Mouse (Mus musculus): ENCODE measurements around the gene Nop2. TPM values are rescaled to one million over a fixed set of nuclear protein-coding genes. Genes with fewer than 3 reads are reported as not detected.

The Nop2 gene
- polyA plus RNA-seq, 1 experiment: 21.5 TPM

DNA sequence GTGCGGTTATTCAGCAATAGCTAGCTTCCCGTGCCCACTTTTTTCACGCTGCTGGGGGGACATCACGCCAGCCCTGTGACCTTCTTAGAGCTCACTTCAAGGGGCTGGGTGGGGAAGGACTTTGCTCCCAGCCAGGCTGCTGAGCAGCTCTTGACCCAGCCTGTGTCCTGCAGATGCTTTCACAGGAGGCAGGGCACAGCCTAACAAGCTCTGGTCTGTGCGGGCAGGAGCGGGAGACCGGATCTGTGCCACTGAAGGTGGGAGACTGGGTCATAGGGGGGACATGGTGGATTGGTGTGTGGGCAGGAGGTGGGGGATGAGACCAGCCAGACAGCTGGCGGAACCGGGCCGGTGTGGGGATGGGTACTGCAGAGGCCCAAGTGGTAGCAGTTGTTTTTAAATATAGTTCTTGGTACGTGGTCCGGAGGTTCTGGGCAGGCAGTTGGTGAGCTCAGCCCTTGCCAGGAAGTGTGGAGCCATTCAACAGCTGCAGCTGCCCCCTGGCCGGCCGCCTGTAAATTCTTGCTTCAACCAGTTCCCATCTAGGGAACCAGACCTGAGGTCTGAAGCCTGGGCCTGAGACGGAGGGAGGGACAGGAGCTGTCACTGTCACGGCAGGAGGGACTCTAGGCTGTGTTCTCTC lies 17.3 kb downstream of the Nop2 start:
- Histone ChIP-seq H3K27ac (ENCODE audit: insufficient read depth, low read length) (peak overlapping the region; percentile 82), H3K4me1 (ENCODE audit: control insufficient read depth, insufficient read depth, low read length) (peaks cover 7% of the 10 kb centered on the region), H3K4me3 (ENCODE audit: insufficient read depth, low read length) (peak overlapping the region; percentile 80)
- TF ChIP-seq CTCF (IDR thresholded peaks at IDR 0.05; ENCODE audit: extremely low read depth, insufficient read depth, low read length): no peak
- no peak for TF ChIP-seq POLR2A (IDR thresholded peaks at IDR 0.05; ENCODE audit: extremely low read depth, insufficient read depth, low read length)

DNA sequence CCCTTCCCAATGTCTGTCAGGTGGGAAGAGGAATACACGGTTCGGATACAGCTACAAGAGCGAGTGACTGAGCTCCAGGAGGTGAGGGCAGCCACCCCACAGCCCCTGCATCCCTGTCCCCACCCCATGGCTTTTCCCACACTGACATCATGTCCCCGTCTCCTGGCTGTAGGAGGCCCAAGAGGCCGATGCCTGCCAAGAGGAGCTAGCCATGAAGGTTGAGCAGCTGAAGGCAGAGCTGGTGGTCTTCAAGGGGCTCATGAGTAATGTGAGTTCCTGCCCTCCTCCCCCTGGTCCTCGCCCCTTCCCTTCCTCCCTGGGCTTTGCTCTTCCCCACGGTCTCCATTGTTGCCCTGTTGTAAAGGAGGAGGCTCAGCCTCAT lies 17.9 kb downstream of the Nop2 start:
- Histone ChIP-seq H3K4me3 (ENCODE audit: insufficient read depth, low read length) (peak overlapping the region; percentile 80), H3K4me1 (ENCODE audit: control insufficient read depth, insufficient read depth, low read length) (peaks cover 7% of the 10 kb centered on the region), H3K27ac (ENCODE audit: insufficient read depth, low read length) (peak overlapping the region; percentile 82)
- no peak for TF ChIP-seq CTCF (IDR thresholded peaks at IDR 0.05; ENCODE audit: extremely low read depth, insufficient read depth, low read length)
- no peak for TF ChIP-seq POLR2A (IDR thresholded peaks at IDR 0.05; ENCODE audit: extremely low read depth, insufficient read depth, low read length)

DNA sequence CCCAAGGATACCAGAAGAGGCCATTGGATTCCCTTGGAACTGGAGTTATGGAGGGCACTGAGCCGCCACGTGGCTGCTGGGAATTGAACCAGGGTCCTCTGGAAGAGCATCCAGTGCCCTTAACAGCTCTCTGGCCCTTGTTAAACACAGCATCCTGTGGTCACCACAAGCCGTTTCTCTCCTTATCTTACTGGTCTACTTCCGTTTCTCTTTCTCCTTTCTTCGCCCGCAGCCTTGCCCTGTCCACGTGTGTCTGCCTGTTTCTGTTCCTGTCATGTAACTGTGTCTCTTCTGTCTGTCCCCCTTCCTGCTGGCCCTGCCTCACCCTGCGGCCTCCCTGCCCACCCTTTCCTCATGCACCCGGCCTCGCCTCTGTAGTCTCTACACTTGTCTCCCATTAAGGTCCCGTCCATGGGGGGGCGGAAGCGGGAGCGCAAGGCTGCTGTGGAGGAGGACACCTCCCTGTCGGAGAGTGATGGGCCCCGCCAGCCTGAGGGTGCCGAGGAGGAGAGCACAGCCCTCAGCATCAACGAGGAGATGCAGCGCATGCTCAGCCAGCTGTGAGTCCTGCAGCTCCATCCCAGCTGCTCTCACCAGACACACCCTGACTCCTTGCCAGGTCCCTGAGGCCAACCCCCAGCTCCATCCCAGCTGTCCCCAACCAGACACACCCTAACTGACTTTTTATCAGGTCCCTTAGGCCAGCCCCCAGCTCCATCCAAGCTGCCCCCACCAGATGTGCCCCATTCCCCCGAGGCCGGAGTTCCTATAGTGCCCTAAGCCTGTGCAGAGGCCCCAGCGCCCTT lies 20.7 kb downstream of the Nop2 start:
- Histone ChIP-seq H3K4me1 (ENCODE audit: control insufficient read depth, insufficient read depth, low read length) (peaks cover 7% of the 10 kb centered on the region), H3K4me3 (ENCODE audit: insufficient read depth, low read length) (no peak overlapping the region), H3K27ac (ENCODE audit: insufficient read depth, low read length) (no peak overlapping the region; the same call in 1 of the 2 replicates)
- no peak for TF ChIP-seq CTCF (IDR thresholded peaks at IDR 0.05; ENCODE audit: extremely low read depth, insufficient read depth, low read length)
- TF ChIP-seq POLR2A (IDR thresholded peaks at IDR 0.05; ENCODE audit: extremely low read depth, insufficient read depth, low read length): no peak

DNA sequence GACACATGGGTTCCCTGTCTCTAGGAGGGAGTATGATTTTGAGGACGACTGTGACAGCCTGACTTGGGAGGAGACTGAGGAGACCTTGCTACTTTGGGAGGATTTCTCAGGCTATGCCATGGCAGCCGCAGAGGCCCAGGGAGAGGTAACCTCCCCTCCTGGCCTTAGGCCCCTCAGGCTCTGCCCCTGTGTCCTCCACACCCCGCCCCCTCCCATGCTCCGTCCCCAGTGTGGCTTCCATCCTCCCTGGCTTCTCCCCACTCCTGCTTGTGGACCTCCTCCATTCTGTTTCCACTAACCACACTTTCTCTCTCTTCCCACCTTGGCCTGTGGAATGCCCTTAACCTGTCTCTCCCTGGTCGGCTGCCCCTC lies 21.3 kb downstream of the Nop2 start:
- no peak overlapping the region for H3K4me3 ChIP-seq (ENCODE audit: insufficient read depth, low read length)
- H3K27ac ChIP-seq (ENCODE audit: insufficient read depth, low read length): no peak overlapping the region
- TF ChIP-seq POLR2A (IDR thresholded peaks at IDR 0.05; ENCODE audit: extremely low read depth, insufficient read depth, low read length): no peak
- TF ChIP-seq CTCF (IDR thresholded peaks at IDR 0.05; ENCODE audit: extremely low read depth, insufficient read depth, low read length): no peak
- peaks cover 7% of the 10 kb centered on the region for H3K4me1 ChIP-seq (ENCODE audit: control insufficient read depth, insufficient read depth, low read length)

- Histone ChIP-seq H3K4me1 (ENCODE audit: control insufficient read depth, insufficient read depth, low read length) (peaks cover 5% of the 10 kb centered on the region), H3K4me3 (ENCODE audit: insufficient read depth, low read length) (no peak overlapping the region), H3K27ac (ENCODE audit: insufficient read depth, low read length) (no peak overlapping the region)
- TF ChIP-seq CTCF (IDR thresholded peaks at IDR 0.05; ENCODE audit: extremely low read depth, insufficient read depth, low read length) (no peak), POLR2A (IDR thresholded peaks at IDR 0.05; ENCODE audit: extremely low read depth, insufficient read depth, low read length) (no peak)
Observed at GRCm38 (mm10) chr6:125153682-125154081, 22.0 kb downstream of the Nop2 start.

GRCm38 (mm10) chr6:125154550-125154949 lies 22.8 kb downstream of the Nop2 start:
- Histone ChIP-seq H3K4me3 (ENCODE audit: insufficient read depth, low read length) (no peak overlapping the region), H3K27ac (ENCODE audit: insufficient read depth, low read length) (no peak overlapping the region), H3K4me1 (ENCODE audit: control insufficient read depth, insufficient read depth, low read length) (0 out of 2 replicates have a peak, but pooled peaks cover under 1% of the 10 kb centered on the region)
- peak; percentile 23; the same call in 1 of the 2 replicates for TF ChIP-seq CTCF (IDR thresholded peaks at IDR 0.05; ENCODE audit: extremely low read depth, insufficient read depth, low read length)
- TF ChIP-seq POLR2A (IDR thresholded peaks at IDR 0.05; ENCODE audit: extremely low read depth, insufficient read depth, low read length): no peak

- TF ChIP-seq CTCF (IDR thresholded peaks at IDR 0.05; ENCODE audit: extremely low read depth, insufficient read depth, low read length) (no peak), POLR2A (IDR thresholded peaks at IDR 0.05; ENCODE audit: extremely low read depth, insufficient read depth, low read length) (no peak)
- Histone ChIP-seq H3K4me1 (ENCODE audit: control insufficient read depth, insufficient read depth, low read length) (no peaks in the 10 kb centered on the region), H3K4me3 (ENCODE audit: insufficient read depth, low read length) (no peak overlapping the region), H3K27ac (ENCODE audit: insufficient read depth, low read length) (no peak overlapping the region)
Observed at GRCm38 (mm10) chr6:125155262-125155661, 23.6 kb downstream of the Nop2 start.

- H3K27ac ChIP-seq (ENCODE audit: insufficient read depth, low read length): no peak overlapping the region
- TF ChIP-seq CTCF (IDR thresholded peaks at IDR 0.05; ENCODE audit: extremely low read depth, insufficient read depth, low read length) (no peak), POLR2A (IDR thresholded peaks at IDR 0.05; ENCODE audit: extremely low read depth, insufficient read depth, low read length) (no peak)
- peaks cover 1% of the 10 kb centered on the region; the same call in 1 of the 2 replicates for H3K4me1 ChIP-seq (ENCODE audit: control insufficient read depth, insufficient read depth, low read length)
- H3K4me3 ChIP-seq (ENCODE audit: insufficient read depth, low read length): no peak overlapping the region
Observed at GRCm38 (mm10) chr6:125156491-125156890, 24.8 kb downstream of the Nop2 start.

- peaks cover 1% of the 10 kb centered on the region; the same call in 1 of the 2 replicates for H3K4me1 ChIP-seq (ENCODE audit: control insufficient read depth, insufficient read depth, low read length)
- H3K27ac ChIP-seq (ENCODE audit: insufficient read depth, low read length): peak overlapping the region; percentile 28; the same call in 1 of the 2 replicates
- H3K4me3 ChIP-seq (ENCODE audit: insufficient read depth, low read length): no peak overlapping the region
- no peak for TF ChIP-seq POLR2A (IDR thresholded peaks at IDR 0.05; ENCODE audit: extremely low read depth, insufficient read depth, low read length)
- TF ChIP-seq CTCF (IDR thresholded peaks at IDR 0.05; ENCODE audit: extremely low read depth, insufficient read depth, low read length): no peak
Observed at GRCm38 (mm10) chr6:125156903-125157614, 25.4 kb downstream of the Nop2 start.
